Mouse (Mus musculus) megakaryocyte, embryonic 14.5 days (primary cell): ENCODE results near the gene Brdt. TPM values are rescaled to one million over a fixed set of nuclear protein-coding genes. Genes with fewer than 3 reads are reported as not detected.

Source experiments
- H3K27me3 ChIP-seq: replicated peaks from 2 replicates; pipeline ENCODE3; 2012; ENCODE audit warnings: inconsistent platforms
- H3K36me3 ChIP-seq: replicated peaks from 2 replicates; pipeline ENCODE3; 2012; ENCODE audit warnings: low read length, inconsistent platforms, mixed read lengths
- H3K4me1 ChIP-seq: 2 replicates; pipeline ENCODE4 v1.6.1; 2012; ENCODE audit warnings: inconsistent platforms
- H3K4me3 ChIP-seq: replicated peaks from 2 replicates; pipeline ENCODE3; 2012; ENCODE audit warnings: moderate library complexity, mild to moderate bottlenecking, inconsistent platforms
- H3K9me3 ChIP-seq: 2 replicates; pipeline ENCODE4 v1.6.1; 2012; ENCODE audit warnings: inconsistent platforms
- FLI1 ChIP-seq: IDR thresholded peaks from 2 replicates; pipeline ENCODE4 v1.6.1; 2012; ENCODE audit warnings: low read length, inconsistent platforms, mixed read lengths
- GATA1 ChIP-seq: IDR thresholded peaks from 3 replicates; pipeline ENCODE4 v1.6.1; 2012; ENCODE audit warnings: mixed read lengths, low read length, inconsistent platforms, borderline replicate concordance
- polyA plus RNA-seq: library from polyadenylated mRNA; stranded (reverse); fragments of >175 nt; gene quantifications from 2 replicates; pipeline ENCODE4 v1.2.3, GENCODE M21; 2012; ENCODE audit warnings: low replicate concordance; ENCODE audit not compliant: insufficient read depth

Gene Brdt
- polyA plus RNA-seq, 1 experiment: not detected

DNA sequence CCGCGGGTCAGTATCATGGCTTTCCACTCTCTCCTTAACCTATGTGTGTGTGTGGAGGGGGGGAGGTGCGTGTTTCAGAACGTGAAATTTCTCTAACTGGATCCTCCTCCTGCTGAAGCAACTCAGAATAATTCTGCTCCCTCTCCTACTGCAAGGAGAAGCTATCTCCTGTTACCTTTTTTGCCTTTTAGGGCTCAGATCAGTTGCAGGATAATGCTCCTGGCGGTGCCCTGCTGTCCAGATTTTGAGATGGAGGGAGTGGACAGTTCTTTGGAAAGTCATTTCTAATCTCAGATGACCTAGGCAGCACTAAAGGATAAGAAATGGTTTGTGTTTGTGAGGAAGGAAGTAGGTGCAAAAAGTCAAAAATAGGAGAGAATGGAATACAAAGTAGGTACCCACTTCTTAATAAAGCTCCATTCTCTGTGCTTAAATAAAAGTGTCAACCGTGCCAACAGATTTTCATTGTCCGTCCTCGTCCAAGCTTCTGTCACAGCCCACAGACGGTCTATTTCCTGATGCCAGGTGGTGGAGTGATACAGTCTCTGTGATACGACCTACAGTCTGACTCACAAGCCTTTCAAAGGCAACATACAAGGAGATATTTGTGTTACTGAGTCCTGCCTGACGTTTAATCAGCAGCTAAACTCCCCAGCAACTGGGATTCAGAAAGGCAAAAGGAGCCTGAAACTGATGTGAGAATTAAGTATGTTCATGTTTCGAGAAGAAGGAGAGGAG, 73.2 kb downstream of the Brdt start:
- no peaks in the 10 kb centered on the region for H3K36me3 ChIP-seq
- H3K4me1 ChIP-seq: peaks cover 31% of the 10 kb centered on the region
- peaks cover 46% of the 10 kb centered on the region for H3K27me3 ChIP-seq
- TF ChIP-seq FLI1 (no peak), GATA1 (no peak)
- H3K9me3 ChIP-seq: peaks cover 3% of the 10 kb centered on the region; the same call in 1 of the 2 replicates
- H3K4me3 ChIP-seq: peak overlapping the region; percentile 90

DNA sequence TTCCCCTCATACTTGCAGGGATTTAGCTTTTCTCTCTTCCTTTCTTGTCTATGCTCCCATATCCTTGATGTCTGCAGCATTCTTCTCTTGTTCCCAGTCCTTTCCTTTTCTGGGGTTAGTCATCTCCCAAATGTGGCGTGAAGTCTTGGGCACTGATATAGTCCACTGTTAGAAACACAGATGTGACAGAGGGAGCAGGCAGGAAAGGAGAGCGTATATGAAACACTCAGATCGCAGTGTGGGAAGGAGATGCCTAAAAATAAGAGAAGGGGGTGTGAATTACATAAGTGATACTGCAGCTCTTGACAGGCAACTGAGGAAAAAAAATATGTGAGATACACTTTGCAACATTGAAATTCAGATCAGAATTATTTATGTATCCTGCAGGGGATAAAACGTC, 74.4 kb downstream of the Brdt start:
- TF ChIP-seq GATA1 (no peak), FLI1 (no peak)
- H3K4me3 ChIP-seq: no peak overlapping the region
- peaks cover 46% of the 10 kb centered on the region for H3K27me3 ChIP-seq
- peaks cover 31% of the 10 kb centered on the region for H3K4me1 ChIP-seq
- H3K36me3 ChIP-seq: no peaks in the 10 kb centered on the region
- H3K9me3 ChIP-seq: peaks cover under 1% of the 10 kb centered on the region; the same call in 1 of the 2 replicates

DNA sequence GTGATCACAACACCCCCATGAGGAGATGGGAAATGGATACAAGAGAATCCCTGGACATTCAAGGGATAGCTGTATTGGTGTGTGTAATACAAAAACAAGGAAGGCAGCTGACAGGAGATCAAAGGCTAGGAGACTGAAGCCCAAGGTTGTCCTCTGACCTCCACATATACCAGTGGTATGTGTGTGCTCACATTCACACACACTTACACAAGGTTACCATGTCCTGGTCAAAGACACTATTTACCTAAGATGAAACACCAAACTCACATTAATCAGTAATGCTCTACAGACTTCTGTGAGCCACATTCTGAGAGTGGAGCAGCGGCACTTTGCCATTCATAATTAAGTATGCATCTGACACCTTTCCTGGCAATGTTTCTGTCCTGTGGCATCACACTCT, 79.3 kb downstream of the Brdt start:
- peaks cover 16% of the 10 kb centered on the region for H3K27me3 ChIP-seq
- H3K9me3 ChIP-seq: no peaks in the 10 kb centered on the region
- peaks cover 5% of the 10 kb centered on the region for H3K4me1 ChIP-seq
- no peak overlapping the region for H3K4me3 ChIP-seq
- H3K36me3 ChIP-seq: no peaks in the 10 kb centered on the region
- TF ChIP-seq GATA1: no peak
- no peak for TF ChIP-seq FLI1

DNA sequence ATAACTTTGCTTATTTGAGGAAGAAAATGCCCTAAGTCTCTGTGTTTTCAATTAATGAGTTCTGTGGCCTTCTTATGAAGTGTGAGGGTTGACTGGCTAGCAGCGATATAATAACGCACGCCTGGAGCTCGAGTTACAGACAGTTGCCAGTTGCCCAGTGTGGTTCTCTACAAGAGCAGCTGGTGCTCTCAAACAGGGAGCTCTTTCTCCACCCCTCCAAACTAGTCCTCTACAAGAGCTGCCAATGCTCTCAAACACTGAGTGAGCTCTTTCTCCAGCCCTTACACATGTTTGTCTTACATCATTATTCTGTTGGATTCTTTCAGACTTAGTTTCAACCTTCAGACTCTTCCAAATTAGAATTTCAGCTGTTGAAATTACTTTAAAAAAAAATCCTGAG, 80.4 kb downstream of the Brdt start:
- Histone ChIP-seq H3K36me3 (no peaks in the 10 kb centered on the region), H3K4me3 (no peak overlapping the region), H3K9me3 (no peaks in the 10 kb centered on the region), H3K27me3 (peaks cover 12% of the 10 kb centered on the region), H3K4me1 (peaks cover 4% of the 10 kb centered on the region)
- no peak for TF ChIP-seq FLI1
- TF ChIP-seq GATA1: no peak

DNA sequence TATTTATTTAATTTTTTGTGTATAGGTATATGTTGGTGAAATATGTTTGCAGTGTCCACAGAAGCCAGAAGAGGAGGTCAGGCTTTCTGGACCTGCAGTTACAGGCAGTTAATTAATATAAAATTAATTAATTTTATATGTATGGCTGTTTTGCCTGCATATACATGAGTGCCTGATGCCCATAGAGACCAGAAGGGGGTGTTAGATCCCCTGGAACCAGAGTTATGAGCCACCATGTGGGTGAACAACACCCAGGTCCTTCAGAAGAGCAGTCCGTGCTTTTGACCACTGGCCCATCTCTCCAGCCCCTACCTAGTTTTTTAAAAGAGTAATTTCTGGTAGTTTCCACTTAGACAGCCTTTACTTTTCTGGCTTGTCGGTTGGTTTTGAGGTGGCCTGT, 81.3 kb downstream of the Brdt start:
- H3K4me1 ChIP-seq: no peaks in the 10 kb centered on the region; the same call in 1 of the 2 replicates
- H3K27me3 ChIP-seq: peaks cover 10% of the 10 kb centered on the region
- TF ChIP-seq FLI1: no peak
- H3K9me3 ChIP-seq: no peaks in the 10 kb centered on the region
- no peaks in the 10 kb centered on the region for H3K36me3 ChIP-seq
- H3K4me3 ChIP-seq: no peak overlapping the region

DNA sequence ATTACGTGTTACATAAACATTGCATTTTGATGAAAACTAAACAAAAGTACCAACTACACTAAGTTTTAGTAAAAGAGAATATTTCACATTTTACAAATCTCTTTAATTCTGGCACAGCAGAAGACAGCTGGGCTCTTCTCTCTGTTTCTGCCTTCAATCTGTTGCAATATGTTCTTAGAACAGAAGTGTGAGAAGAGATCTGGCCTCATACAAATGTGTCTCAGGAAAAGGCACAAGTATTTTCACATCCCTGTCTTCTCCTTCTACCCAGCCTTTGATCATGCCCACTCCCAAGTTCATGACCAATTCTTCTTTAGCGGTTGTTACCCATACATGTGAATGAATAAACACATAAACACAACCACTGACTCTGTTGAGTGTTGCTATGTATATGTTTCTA, 84.1 kb downstream of the Brdt start:
- no peak overlapping the region for H3K4me3 ChIP-seq
- H3K36me3 ChIP-seq: no peaks in the 10 kb centered on the region
- no peaks in the 10 kb centered on the region for H3K4me1 ChIP-seq
- H3K9me3 ChIP-seq: no peaks in the 10 kb centered on the region
- TF ChIP-seq FLI1 (no peak), GATA1 (no peak)
- H3K27me3 ChIP-seq: peaks cover 2% of the 10 kb centered on the region

DNA sequence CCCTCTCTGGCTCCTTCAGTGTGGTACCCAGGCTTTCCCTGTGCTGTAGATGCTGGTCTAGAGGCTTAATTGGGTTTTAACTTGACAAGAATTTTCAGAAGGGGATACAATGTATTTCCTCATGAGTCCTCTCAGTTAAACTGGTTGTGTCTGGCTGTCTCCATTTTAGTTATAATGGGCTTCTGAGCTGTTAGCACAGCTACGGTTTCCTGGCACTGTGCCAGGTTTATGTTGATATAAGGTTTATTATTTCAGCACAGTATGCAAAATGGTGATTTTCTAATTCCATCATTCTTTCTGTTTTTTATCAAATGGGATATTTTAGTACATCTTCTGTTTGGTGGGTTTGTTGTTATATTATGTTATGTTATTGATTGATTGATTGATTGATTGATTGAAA, 90.7 kb downstream of the Brdt start:
- peaks cover 8% of the 10 kb centered on the region; the same call in 1 of the 2 replicates for H3K4me1 ChIP-seq
- no peak overlapping the region for H3K4me3 ChIP-seq
- H3K27me3 ChIP-seq: no peaks in the 10 kb centered on the region
- no peaks in the 10 kb centered on the region for H3K36me3 ChIP-seq
- 0 out of 2 replicates have a peak, but pooled peaks cover 3% of the 10 kb centered on the region for H3K9me3 ChIP-seq
- no peak for TF ChIP-seq FLI1

DNA sequence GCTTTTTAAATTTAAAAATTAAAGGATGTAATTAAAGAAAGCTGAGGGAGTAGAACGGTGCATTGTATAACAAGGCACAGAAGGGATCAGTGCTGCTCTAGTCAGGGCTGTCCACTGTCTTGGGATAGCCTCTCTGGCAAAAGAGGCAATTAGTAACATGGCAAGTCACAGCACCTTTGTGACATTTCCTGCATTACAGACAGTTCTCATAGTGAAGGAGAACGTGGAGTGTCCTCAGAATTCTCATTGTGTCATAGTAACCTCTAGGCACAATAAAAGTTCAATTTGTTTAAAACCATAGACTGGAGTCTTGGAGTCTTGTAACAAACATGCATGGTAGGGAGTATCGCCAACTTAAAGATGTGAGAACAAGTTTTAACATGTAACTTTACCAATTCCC, 100.3 kb downstream of the Brdt start, which contains the start of gene Lpcat2b:
Gene Lpcat2b (plus strand): TSS at position 301 of the 400 bp plus-strand sequence.
- H3K27me3 ChIP-seq: peaks cover 10% of the 10 kb centered on the region
- TF ChIP-seq FLI1: no peak
- TF ChIP-seq GATA1: no peak
- H3K36me3 ChIP-seq: no peaks in the 10 kb centered on the region
- peaks cover 4% of the 10 kb centered on the region; the same call in 1 of the 2 replicates for H3K4me1 ChIP-seq
- peak within 1 kb of the TSS; percentile 14 for H3K4me3 ChIP-seq
- no peaks in the 10 kb centered on the region for H3K9me3 ChIP-seq

DNA sequence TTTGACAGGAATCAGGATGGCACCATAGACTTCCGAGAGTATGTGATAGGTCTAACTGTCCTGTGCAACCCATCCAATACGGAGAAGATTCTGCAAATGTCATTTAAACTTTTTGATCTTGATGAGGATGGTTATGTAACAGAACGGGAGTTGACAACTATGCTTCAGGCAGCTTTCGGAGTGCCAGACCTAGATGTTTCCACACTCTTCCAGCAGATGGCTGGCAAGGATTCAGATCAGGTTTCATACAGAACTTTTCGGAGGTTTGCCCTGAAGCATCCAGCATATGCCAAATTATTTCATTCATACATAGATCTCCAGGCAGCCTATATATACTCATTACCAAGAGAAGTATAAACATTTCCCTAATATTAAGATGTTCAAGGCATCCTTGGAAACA, 103.0 kb downstream of the Brdt start:
- Histone ChIP-seq H3K4me1 (peaks cover 23% of the 10 kb centered on the region), H3K36me3 (no peaks in the 10 kb centered on the region), H3K27me3 (peaks cover 10% of the 10 kb centered on the region), H3K9me3 (no peaks in the 10 kb centered on the region), H3K4me3 (no peak overlapping the region)
- TF ChIP-seq FLI1: no peak
- no peak for TF ChIP-seq GATA1

DNA sequence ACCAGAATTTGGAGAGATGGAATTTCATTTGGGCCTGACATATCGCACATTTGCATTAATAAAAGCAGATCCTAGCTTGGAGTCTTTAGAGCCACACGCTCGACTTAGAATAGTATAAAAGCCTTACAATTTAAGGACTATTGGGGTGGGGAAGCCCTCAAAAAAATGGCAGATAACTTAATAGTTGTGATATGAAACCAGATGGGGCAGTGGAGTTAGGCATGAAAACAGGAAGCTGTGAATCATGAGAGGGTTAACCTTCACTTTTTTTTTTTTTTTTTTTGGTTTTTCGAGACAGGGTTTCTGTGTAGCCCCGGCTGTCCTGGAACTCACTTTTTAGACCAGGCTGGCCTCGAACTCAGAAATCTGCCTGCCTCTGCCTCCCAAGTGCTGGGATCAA, 105.2 kb downstream of the Brdt start:
- H3K27me3 ChIP-seq: peaks cover 8% of the 10 kb centered on the region
- H3K4me3 ChIP-seq: no peak overlapping the region
- H3K4me1 ChIP-seq: peaks cover 42% of the 10 kb centered on the region
- peaks cover 2% of the 10 kb centered on the region for H3K36me3 ChIP-seq
- no peaks in the 10 kb centered on the region for H3K9me3 ChIP-seq
- TF ChIP-seq GATA1 (no peak), FLI1 (no peak)

Other genes with a start within 250 kb of the Brdt start
- not detected in 2 replicates for gene Tgfbr3, start 41.5 kb upstream of the Brdt start, polyA plus RNA-seq
- gene Ephx4, start 71.6 kb downstream of the Brdt start, polyA plus RNA-seq: not detected in 2 replicates
- gene Lpcat2b, start 100.4 kb downstream of the Brdt start, polyA plus RNA-seq: not detected in 2 replicates
- gene Btbd8, start 106.8 kb downstream of the Brdt start, polyA plus RNA-seq: 0.10 TPM in 1 of 2 replicates, not detected in the other
- 0.25 TPM in 1 of 2 replicates, not detected in the other for gene Gm42669, start 176.5 kb downstream of the Brdt start, polyA plus RNA-seq
- not detected in 2 replicates for gene 1700028K03Rik, start 203.6 kb downstream of the Brdt start, polyA plus RNA-seq